Comparison of ENCODE assay signal across 14 mouse cellular contexts in genomic region chr14:30907814-30908265, GRCm38 (mm10). TPM values are rescaled to one million over a fixed set of nuclear protein-coding genes. Genes with fewer than 3 reads are reported as not detected.
DNase-seq lines count a peak whose midpoint lies in the region; ATAC-seq and TF ChIP-seq lines count a peak whose summit lies in the region.
"Had no signal": no experiment of that assay in that cellular context is flagged by ENCODE, and none has a peak within 500 bp of the region (broad histone marks: within the 10 kb centered on the region; RNA-seq: fewer than 3 reads in every experiment).

No protein-coding gene starts in this region.

- no peaks in the 10 kb centered on the region for H3K79me2 ChIP-seq in CH12.LX (replicated peaks; ENCODE audit: control insufficient read depth, extremely low read depth, insufficient read depth, poor library complexity, severe bottlenecking)

- 49% methylated on average over 3 of the region's 3 CpGs for WGBS in intestine, embryonic 15.5 days
- WGBS in midbrain, embryonic 11.5 days = 93% methylated on average over 3 of the region's 3 CpGs

- in situ Hi-C loops in CH12.LX (cut with MboI; ENCODE audit: low pct_ligation_motif_present, low pct_unique_long_range_greater_than_20kb, low sequenced_read_pairs) = no loop called here

- DNase-seq in 3T3-L1 (ENCODE audit: low read depth, low spot score) (peak; percentile 25), CH12.LX (ENCODE audit: extremely low read depth) (peak; percentile 50)
- peak; percentile 88 for DNase-seq in lung, postnatal 25 days (ENCODE audit: low spot score)
- no peak for DNase-seq in kidney, postnatal 14 days
- no peak for DNase-seq in midbrain, embryonic 11.5 days (ENCODE audit: low spot score, missing footprints)
- no peak for DNase-seq in left cerebral cortex, adult 18-20 months (ENCODE audit: low spot score in 2 of 2)
- DNase-seq: kidney, postnatal 10 days; thymus, postnatal 25 days had no signal

- peak; percentile 53 for TF ChIP-seq POLR2A in CH12.LX (IDR thresholded peaks at IDR 0.05; ENCODE audit: low read depth, low read length)

- H3K9ac ChIP-seq in CH12.LX (ENCODE audit: insufficient read depth, low read depth) = no peak overlapping the region
- no peak overlapping the region for H3K9ac ChIP-seq in intestine, embryonic 15.5 days
- H3K9ac ChIP-seq in midbrain, embryonic 11.5 days (ENCODE audit: low read length) = no peak overlapping the region

- peak; percentile 47; the same call in 1 of the 2 replicates for ATAC-seq in intestine, embryonic 15.5 days
- no peak for ATAC-seq in inflammation-experienced regulatory T-cells, adult 6 months
- ATAC-seq in midbrain, embryonic 11.5 days (ENCODE audit: low FRiP score) = no peak
- ATAC-seq: Patski had no signal

- TF ChIP-seq EP300 in CH12.LX (IDR thresholded peaks at IDR 0.05; ENCODE audit: low read length) = no peak

- dilution Hi-C loops in CH12.LX (cut with MboI; ENCODE audit: extremely low pct_ligation_motif_present, extremely low pct_unique_long_range_greater_than_20kb, low sequenced_read_pairs) = no loop called here

- no peak overlapping the region for H3K4me2 ChIP-seq in CH12.LX (ENCODE audit: insufficient read depth, low read depth, poor library complexity, severe bottlenecking)
- no peak overlapping the region for H3K4me2 ChIP-seq in intestine, embryonic 15.5 days (replicated peaks)
- no peak overlapping the region for H3K4me2 ChIP-seq in midbrain, embryonic 11.5 days

- no peak for TF ChIP-seq RAD21 in CH12.LX (IDR thresholded peaks at IDR 0.05; ENCODE audit: low read depth, low read length)

- H3K4me1 ChIP-seq in CH12.LX (ENCODE audit: control insufficient read depth in 1 of 2, insufficient read depth in 2 of 2) = peaks cover 4 to 7% of the 10 kb centered on the region in 2 experiments
- no peaks in the 10 kb centered on the region for H3K4me1 ChIP-seq in intestine, embryonic 15.5 days (replicated peaks)
- H3K4me1 ChIP-seq in midbrain, embryonic 11.5 days (ENCODE audit: control insufficient read depth, insufficient read depth, low read length) = no peaks in the 10 kb centered on the region

- no peaks in the 10 kb centered on the region for H3K27me3 ChIP-seq in CH12.LX (replicated peaks)
- H3K27me3 ChIP-seq in intestine, embryonic 15.5 days (replicated peaks) = no peaks in the 10 kb centered on the region
- no peaks in the 10 kb centered on the region for H3K27me3 ChIP-seq in midbrain, embryonic 11.5 days (ENCODE audit: control insufficient read depth, insufficient read depth, low read length)
- H3K27me3 ChIP-seq: Patski had no signal

- H3K27ac ChIP-seq in CH12.LX (ENCODE audit: insufficient read depth, low read depth) = no peak overlapping the region
- no peak overlapping the region for H3K27ac ChIP-seq in intestine, embryonic 15.5 days
- H3K27ac ChIP-seq in midbrain, embryonic 11.5 days (ENCODE audit: low read depth, low read length) = no peak overlapping the region

- no peaks in the 10 kb centered on the region for H3K9me3 ChIP-seq in CH12.LX (replicated peaks; ENCODE audit: low read length)
- no peaks in the 10 kb centered on the region for H3K9me3 ChIP-seq in intestine, embryonic 15.5 days
- no peaks in the 10 kb centered on the region for H3K9me3 ChIP-seq in midbrain, embryonic 11.5 days (ENCODE audit: control insufficient read depth, low read length)

- H3K36me3 ChIP-seq in CH12.LX (replicated peaks in 1 of 2; ENCODE audit: control insufficient read depth in 1 of 2, insufficient read depth in 1 of 2, low read length in 1 of 2) = no peaks in the 10 kb centered on the region
- no peaks in the 10 kb centered on the region for H3K36me3 ChIP-seq in intestine, embryonic 15.5 days
- no peaks in the 10 kb centered on the region for H3K36me3 ChIP-seq in midbrain, embryonic 11.5 days (ENCODE audit: control insufficient read depth, insufficient read depth, low read length)

- no peak overlapping the region for H3K4me3 ChIP-seq in CH12.LX (replicated peaks in 1 of 3; ENCODE audit: low read depth in 2 of 3, low read length in 2 of 3, poor library complexity in 1 of 3)
- H3K4me3 ChIP-seq in intestine, embryonic 15.5 days (replicated peaks) = no peak overlapping the region
- H3K4me3 ChIP-seq in midbrain, embryonic 11.5 days (ENCODE audit: low read depth, low read length) = no peak overlapping the region
- H3K4me3 ChIP-seq: myocyte had no signal

- no peak for TF ChIP-seq CTCF in CH12.LX (conservative IDR thresholded peaks at IDR 0.05 in 1 of 2, IDR thresholded peaks at IDR 0.05 in 1 of 2; ENCODE audit: low read depth in 2 of 2, low read length in 2 of 2)

TF ChIP-seq in CH12.LX, 34 proteins besides CTCF, POLR2A, EP300 and RAD21:
- TF ChIP-seq NELFE (IDR thresholded peaks at IDR 0.05; ENCODE audit: low read depth, low read length) (peak; percentile 47; the same call in 1 of the 2 replicates), TBP (conservative IDR thresholded peaks at IDR 0.05; ENCODE audit: low read depth, low read length) (0 out of 2 replicates have a peak, but pooled peaks have one; percentile 28), ELF1 (IDR thresholded peaks at IDR 0.05; ENCODE audit: low read depth, low read length) (peak; percentile 34; the same call in 1 of the 2 replicates), HCFC1 (IDR thresholded peaks at IDR 0.05; ENCODE audit: low read depth, low read length) (peak; percentile 35; the same call in 1 of the 2 replicates), JUN (IDR thresholded peaks at IDR 0.05; ENCODE audit: insufficient read depth, low read depth, low read length) (no peak), ZC3H11A (IDR thresholded peaks at IDR 0.05; ENCODE audit: low read depth, low read length) (no peak), MAX (IDR thresholded peaks at IDR 0.05; ENCODE audit: low read length) (peak; percentile 53; the same call in 1 of the 2 replicates), ZMIZ1 (IDR thresholded peaks at IDR 0.05; ENCODE audit: low read depth, low read length) (no peak)

RNA-seq across cellular contexts. Expression of gene Itih3, which starts 15.7 kb away (rescaled TPM):
- total RNA-seq in CH12.LX (2012; rRNA removed) (not detected in 2 replicates), CH12.LX (2014; rRNA removed) (not detected in 2 replicates)
- polyA plus RNA-seq in CH12.LX (2012; ENCODE audit: insufficient read length, low read depth) = not detected in 2 replicates
- polyA plus RNA-seq in intestine, embryonic 15.5 days (2015; fragmentation: Nextera tagmentation; extraction: Ambion mirVana) = 3.2 and 5.1 TPM in 2 replicates
- polyA plus RNA-seq in inflammation-experienced regulatory T-cells, adult 6 months (2017; shearing (Covaris generic)) = not detected
- 0.48 and 0.57 TPM in 2 replicates for polyA plus RNA-seq in midbrain, embryonic 11.5 days (2014; fragmentation: Nextera tagmentation; extraction: Ambion mirVana)
- total RNA-seq in left cerebral cortex, adult 18-20 months (2021) = 10 to 100 TPM; 25.8 to 32.8 TPM

RNA-seq across cellular contexts. Expression of gene Itih4, which starts 21.6 kb away (rescaled TPM):
- total RNA-seq in CH12.LX (2012; rRNA removed) (not detected in 2 replicates), CH12.LX (2014; rRNA removed) (not detected in 2 replicates)
- not detected in 2 replicates for polyA plus RNA-seq in CH12.LX (2012; ENCODE audit: insufficient read length, low read depth)
- 1.1 and 2.6 TPM in 2 replicates for polyA plus RNA-seq in intestine, embryonic 15.5 days (2015; fragmentation: Nextera tagmentation; extraction: Ambion mirVana)
- not detected for polyA plus RNA-seq in inflammation-experienced regulatory T-cells, adult 6 months (2017; shearing (Covaris generic))
- 0.15 TPM in 1 of 2 replicates, not detected in the other for polyA plus RNA-seq in midbrain, embryonic 11.5 days (2014; fragmentation: Nextera tagmentation; extraction: Ambion mirVana)
- under 1 TPM in 1 of 2 experiments, not detected in 1; 0.19 TPM for total RNA-seq in left cerebral cortex, adult 18-20 months (2021)
- polyA plus RNA-seq: limb, embryonic 11.5 days had no signal

RNA-seq across cellular contexts. Expression of gene Mustn1, which starts 28.8 kb away (rescaled TPM):
- total RNA-seq in CH12.LX (2012; rRNA removed) (0.29 and 0.30 TPM in 2 replicates), CH12.LX (2014; rRNA removed) (0.19 TPM in 1 of 2 replicates, not detected in the other)
- 0.33 and 0.44 TPM in 2 replicates for polyA plus RNA-seq in CH12.LX (2012; ENCODE audit: insufficient read length, low read depth)
- 8.1 and 8.3 TPM in 2 replicates for polyA plus RNA-seq in intestine, embryonic 15.5 days (2015; fragmentation: Nextera tagmentation; extraction: Ambion mirVana)
- polyA plus RNA-seq in inflammation-experienced regulatory T-cells, adult 6 months (2017; shearing (Covaris generic)) = 1 to 10 TPM in 2 of 3 experiments, under 1 TPM in 1; 0.49 to 1.3 (median 1.1) TPM
- polyA plus RNA-seq in midbrain, embryonic 11.5 days (2014; fragmentation: Nextera tagmentation; extraction: Ambion mirVana) = 0.30 and 0.42 TPM in 2 replicates
- total RNA-seq in left cerebral cortex, adult 18-20 months (2021) = 1 to 10 TPM; 2.5 to 3.5 TPM

RNA-seq across cellular contexts. Expression of gene Itih1, which starts 35.2 kb away (rescaled TPM):
- total RNA-seq in CH12.LX (2012; rRNA removed) = 0.04 TPM in 1 of 2 replicates, not detected in the other
- total RNA-seq in CH12.LX (2014; rRNA removed) = not detected in 2 replicates
- not detected in 2 replicates for polyA plus RNA-seq in CH12.LX (2012; ENCODE audit: insufficient read length, low read depth)
- polyA plus RNA-seq in intestine, embryonic 15.5 days (2015; fragmentation: Nextera tagmentation; extraction: Ambion mirVana) = 0.41 and 1.2 TPM in 2 replicates
- not detected for polyA plus RNA-seq in inflammation-experienced regulatory T-cells, adult 6 months (2017; shearing (Covaris generic))
- polyA plus RNA-seq in midbrain, embryonic 11.5 days (2014; fragmentation: Nextera tagmentation; extraction: Ambion mirVana) = not detected in 2 replicates
- total RNA-seq in left cerebral cortex, adult 18-20 months (2021) = not detected
- total RNA-seq: heart, postnatal 10 days had no signal
- polyA plus RNA-seq: limb, embryonic 11.5 days had no signal

RNA-seq across cellular contexts. Expression of gene Nek4, which starts 43.3 kb away (rescaled TPM):
- total RNA-seq in CH12.LX (2012; rRNA removed) (15.5 and 17.4 TPM in 2 replicates), CH12.LX (2014; rRNA removed) (17.1 and 17.5 TPM in 2 replicates)
- 17.6 and 18.3 TPM in 2 replicates for polyA plus RNA-seq in CH12.LX (2012; ENCODE audit: insufficient read length, low read depth)
- polyA plus RNA-seq in intestine, embryonic 15.5 days (2015; fragmentation: Nextera tagmentation; extraction: Ambion mirVana) = 8.5 and 9.5 TPM in 2 replicates
- 1 to 10 TPM; 3.9 to 6.2 (median 5.1) TPM for polyA plus RNA-seq in inflammation-experienced regulatory T-cells, adult 6 months (2017; shearing (Covaris generic))
- 17.9 and 19.2 TPM in 2 replicates for polyA plus RNA-seq in midbrain, embryonic 11.5 days (2014; fragmentation: Nextera tagmentation; extraction: Ambion mirVana)
- total RNA-seq in left cerebral cortex, adult 18-20 months (2021) = 10 to 100 TPM; 17.0 to 21.2 TPM

Comparison
In these comparisons a context has a peak if more than half of its experiments do, and no peak if none do; other contexts are left out.
1. DNase-seq: peak in 3T3-L1 (single experiment), CH12.LX (single experiment) and lung, postnatal 25 days (single experiment); none in kidney, postnatal 14 days (single experiment), midbrain, embryonic 11.5 days (single experiment) and left cerebral cortex, adult 18-20 months (0 of 2).